Mouse (Mus musculus) testis, adult 2 months (tissue): ENCODE measurements around the gene Vash1.

Experiments
- CTCF ChIP-seq: fragments of 200-500 bp; IDR thresholded peaks from 2 replicates; pipeline ENCODE4 v1.5.1; 2012; ENCODE audit warnings: low read depth, mild to moderate bottlenecking, inconsistent platforms, low read length, moderate library complexity; ENCODE audit not compliant: control insufficient read depth, insufficient read depth, insufficient replicate concordance
- POLR2A ChIP-seq: fragments of 200-500 bp; IDR thresholded peaks from 2 replicates; pipeline ENCODE4 v1.6.1; 2012; ENCODE audit warnings: low read depth, mild to moderate bottlenecking, inconsistent platforms, low read length, moderate library complexity; ENCODE audit not compliant: control insufficient read depth

GRCm38 (mm10) chr12:86651301-86651860 lies 27.1 kb upstream of the Vash1 start:
- TF ChIP-seq CTCF (no peak), POLR2A (no peak)
